Mouse (Mus musculus): ENCODE measurements at regions not wholly inside any gene's neighbourhood (a gene's known extent, or its start where the extent isn't known, plus 50 kb on each side); places are given as distances from the start of the nearest gene placed in this dataset.
A peak's percentile ranks its signal among the peaks of the same experiment; 100 is the strongest.

GRCm38 (mm10) chr4:3080385-3081125 is 86.6 kb upstream of the Vmn1r2 start:
- DNase-seq (ENCODE audit: low spot score) = peak; percentile 4

GRCm38 (mm10) chr4:3081148-3081952 is 85.8 kb upstream of the Vmn1r2 start:
- peak; percentile 2 for DNase-seq (ENCODE audit: low spot score)

GRCm38 (mm10) chr4:3081953-3082950 is 84.9 kb upstream of the Vmn1r2 start:
- DNase-seq (ENCODE audit: low spot score) = peak; percentile 2

- peak; percentile 29 for DNase-seq (ENCODE audit: low spot score)
These were observed 83.7 kb upstream of the Vmn1r2 start for GRCm38 (mm10) chr4:3083161-3084020.

- DNase-seq (ENCODE audit: low spot score) = peak; percentile 5
These were observed 83.0 kb upstream of the Vmn1r2 start for GRCm38 (mm10) chr4:3084021-3084545.

GRCm38 (mm10) chr4:3085456-3086448 is 81.4 kb upstream of the Vmn1r2 start:
- DNase-seq (ENCODE audit: low spot score) = peak; percentile 3

GRCm38 (mm10) chr4:3087616-3088015 is 79.5 kb upstream of the Vmn1r2 start:
- DNase-seq (ENCODE audit: low spot score) = peak; percentile 2

- DNase-seq (ENCODE audit: low spot score) = no peak
These were observed 77.3 kb upstream of the Vmn1r2 start for GRCm38 (mm10) chr4:3089567-3090377.

GRCm38 (mm10) chr4:3090378-3090735 is 76.8 kb upstream of the Vmn1r2 start:
- no peak for DNase-seq (ENCODE audit: low spot score)

GRCm38 (mm10) chr4:3090742-3091141 is 76.4 kb upstream of the Vmn1r2 start:
- no peak for DNase-seq (ENCODE audit: low spot score)
